Mouse (Mus musculus) bone marrow, adult 2 months (tissue): Measurements from ENCODE around the gene Fam110a.

ENCODE experiments used
- CTCF ChIP-seq: fragments of 200-500 bp; IDR thresholded peaks from 2 replicates; pipeline ENCODE4 v1.5.1; 2011; ENCODE audit warnings: low read length, control low read depth; ENCODE audit not compliant: control insufficient read depth, insufficient read depth
- POLR2A ChIP-seq: fragments of 200-500 bp; IDR thresholded peaks from 2 replicates; pipeline ENCODE4 v1.6.1; 2011; ENCODE audit warnings: low read depth, mild to moderate bottlenecking, control low read depth, low read length, borderline replicate concordance; ENCODE audit not compliant: control insufficient read depth

DNA sequence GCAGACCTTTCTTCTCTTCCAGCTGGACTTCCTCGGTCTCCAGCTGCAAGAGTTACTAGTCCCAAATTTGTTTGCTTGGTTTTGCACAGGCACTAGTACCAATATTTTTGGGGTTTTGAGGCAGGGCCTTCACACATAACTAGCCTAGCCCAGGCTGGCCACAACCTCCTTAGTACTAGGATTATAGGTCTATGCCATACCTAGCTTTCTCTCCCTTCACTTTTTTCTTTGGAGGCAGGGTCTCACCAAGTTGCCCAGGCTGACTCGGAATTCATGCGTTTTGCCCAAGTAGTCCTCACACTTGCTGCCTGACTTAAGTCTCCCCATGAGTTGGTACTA, 305 bp upstream of the Fam110a start:
- no peak for TF ChIP-seq CTCF
- no peak for TF ChIP-seq POLR2A
